Mouse (Mus musculus) neural tube, embryonic 14.5 days (tissue): ENCODE measurements around the gene Taf1d. TPM values are rescaled to one million over a fixed set of nuclear protein-coding genes. Genes with fewer than 3 reads are reported as not detected.

Source experiments
- ATAC-seq: fragments of 200-750 bp; cut with Nextera tagmentation; 2 replicates; pipeline ENCODE4 v1.8.0; 2017; ENCODE audit warnings: low read depth, mild to moderate bottlenecking, moderate TSS enrichment, moderate library complexity
- H3K27ac ChIP-seq: fragments of 300-500 bp; sonication (generic); 2 replicates; pipeline ENCODE4 v1.5.1; 2014; ENCODE audit warnings: low read depth, mild to moderate bottlenecking, control low read depth, low read length, moderate library complexity, mixed read lengths
- H3K27me3 ChIP-seq: fragments of 300-500 bp; sonication (generic); 2 replicates; pipeline ENCODE4 v1.6.1; 2014; ENCODE audit warnings: low read length; ENCODE audit not compliant: control insufficient read depth, insufficient read depth
- H3K36me3 ChIP-seq: fragments of 300-500 bp; sonication (generic); 2 replicates; pipeline ENCODE4 v1.6.1; 2014; ENCODE audit warnings: low read length, mixed read lengths; ENCODE audit not compliant: control insufficient read depth, insufficient read depth
- H3K4me1 ChIP-seq: fragments of 300-500 bp; sonication (generic); 2 replicates; pipeline ENCODE4 v1.6.1; 2014; ENCODE audit warnings: low read length; ENCODE audit not compliant: control insufficient read depth, insufficient read depth
- H3K4me2 ChIP-seq: fragments of 300-500 bp; sonication (generic); 2 replicates; pipeline ENCODE4 v1.6.1; 2014; ENCODE audit warnings: mild to moderate bottlenecking, low read depth, low read length, control low read depth
- H3K4me3 ChIP-seq: fragments of 300-500 bp; sonication (generic); 2 replicates; pipeline ENCODE4 v1.5.1; 2014; ENCODE audit warnings: low read depth, low read length, control low read depth, mixed read lengths
- H3K9ac ChIP-seq: fragments of 300-500 bp; sonication (generic); replicated peaks from 2 replicates; pipeline ENCODE4 v1.6.1; 2014; ENCODE audit warnings: low read depth, mild to moderate bottlenecking, control low read depth, low read length, mixed read lengths
- H3K9me3 ChIP-seq: fragments of 300-500 bp; sonication (generic); 2 replicates; pipeline ENCODE4 v1.6.1; 2016; ENCODE audit warnings: low read length; ENCODE audit not compliant: control insufficient read depth
- WGBS: fragments of 180-500 bp; shearing (Covaris S2); extraction: QIAGEN DNeasy Blood & Tissue Kit; methylation state at CpG from one replicate; pipeline ENCODE4 v1.1.7; 2014; 5-methylcytosine and 5-hydroxymethylcytosine counted together
- polyA plus RNA-seq: library from polyadenylated mRNA; unstranded; fragments of >200 nt; fragmentation: Nextera tagmentation; extraction: Ambion mirVana; gene quantifications from 2 replicates; pipeline ENCODE4 v1.2.1, GENCODE M21; 2014

Taf1d gene
- 48.1 and 49.2 TPM in 2 replicates for polyA plus RNA-seq

DNA sequence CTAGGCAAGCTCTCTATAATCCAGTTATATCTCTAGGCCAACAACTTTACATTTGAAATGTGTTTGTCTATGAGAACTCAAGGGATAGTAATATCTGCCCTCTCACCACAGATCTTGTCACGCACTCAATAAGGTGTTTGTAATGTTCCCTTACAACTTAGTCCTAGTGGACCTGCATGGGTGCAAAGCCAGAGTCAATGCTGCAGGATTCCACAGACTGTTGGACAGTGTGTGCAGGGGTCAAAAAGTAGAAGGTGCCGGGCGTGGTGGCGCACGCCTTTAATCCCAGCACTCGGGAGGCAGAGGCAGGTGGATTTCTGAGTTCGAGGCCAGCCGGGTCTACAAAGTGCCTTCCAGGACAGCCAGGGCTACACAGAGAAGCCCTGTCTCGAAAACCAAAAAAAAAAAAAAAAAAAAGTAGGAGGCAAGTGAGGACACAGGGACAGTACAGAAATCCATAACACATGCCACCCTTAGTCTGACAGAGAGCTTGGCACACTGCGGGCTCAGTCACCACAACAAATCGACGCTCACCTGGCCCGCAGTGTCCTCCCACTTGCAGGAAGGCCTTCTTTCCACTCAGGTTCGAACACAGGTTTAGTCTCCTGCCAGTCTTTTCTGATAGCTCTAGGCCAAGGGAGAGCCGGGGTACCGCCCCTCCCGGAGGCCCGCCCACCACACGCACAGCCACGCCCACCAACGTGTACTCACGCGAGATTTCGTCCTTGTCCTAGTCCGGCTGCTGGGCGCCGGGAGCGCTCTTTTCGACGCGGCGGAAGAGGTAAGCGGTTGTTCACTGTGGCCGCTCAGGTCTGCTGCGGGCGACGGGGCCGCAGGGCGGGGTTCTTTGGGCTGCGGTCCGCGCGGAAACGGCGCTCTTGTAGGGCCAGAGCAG is at the start of gene Taf1d:
TSS of gene Taf1d (plus strand) at position 712 of the 895 bp plus-strand sequence.
- peaks cover 21% of the 10 kb centered on the region for H3K4me1 ChIP-seq
- peak within 1 kb of the TSS; percentile 95 for H3K9ac ChIP-seq
- no peaks in the 10 kb centered on the region for H3K9me3 ChIP-seq
- ATAC-seq: peak; percentile 99
- WGBS: 12% methylated on average over 45 of the region's 45 CpGs
- H3K27me3 ChIP-seq: no peaks in the 10 kb centered on the region
- peaks cover 14% of the 10 kb centered on the region for H3K36me3 ChIP-seq
- peak within 1 kb of the TSS; percentile 91 for H3K4me3 ChIP-seq
- H3K27ac ChIP-seq: peak within 1 kb of the TSS; percentile 87
- peak within 1 kb of the TSS; percentile 94 for H3K4me2 ChIP-seq

DNA sequence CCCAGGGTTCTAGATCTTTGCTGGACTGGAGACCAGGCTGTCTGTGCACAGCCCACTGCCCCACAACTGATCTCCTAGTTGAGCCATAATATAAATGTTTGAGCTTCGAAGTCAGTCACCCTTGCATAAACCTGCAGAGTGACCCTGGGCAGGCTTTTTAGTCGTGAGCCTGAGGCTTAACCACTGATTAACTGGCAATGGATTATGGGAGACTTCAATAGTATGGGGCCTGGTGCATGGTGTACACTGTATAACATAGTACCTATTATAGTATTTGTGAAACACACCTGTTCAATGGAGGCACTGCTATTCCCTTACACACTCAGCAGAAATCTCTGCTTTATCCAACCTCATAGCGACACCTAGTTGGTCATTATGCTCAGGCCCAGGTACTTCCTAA is 49.8 kb upstream of the Taf1d start:
- 82% methylated on average over 3 of the region's 3 CpGs for WGBS
- H3K4me2 ChIP-seq: no peak overlapping the region
- H3K4me3 ChIP-seq: no peak overlapping the region
- H3K27ac ChIP-seq: no peak overlapping the region
- H3K4me1 ChIP-seq: no peaks in the 10 kb centered on the region
- peaks cover under 1% of the 10 kb centered on the region; the same call in 1 of the 2 replicates for H3K36me3 ChIP-seq
- no peak for ATAC-seq
- no peak overlapping the region for H3K9ac ChIP-seq
- H3K27me3 ChIP-seq: no peaks in the 10 kb centered on the region
- no peaks in the 10 kb centered on the region for H3K9me3 ChIP-seq

GRCm38 (mm10) chr9:15261980-15262379 is 44.0 kb upstream of the Taf1d start:
- H3K9me3 ChIP-seq: no peaks in the 10 kb centered on the region
- no peak overlapping the region for H3K4me3 ChIP-seq
- no peaks in the 10 kb centered on the region for H3K4me1 ChIP-seq
- 97% methylated on average over 8 of the region's 8 CpGs for WGBS
- no peak for ATAC-seq
- H3K9ac ChIP-seq: no peak overlapping the region
- peaks cover 50% of the 10 kb centered on the region for H3K36me3 ChIP-seq
- no peak overlapping the region for H3K27ac ChIP-seq
- H3K27me3 ChIP-seq: no peaks in the 10 kb centered on the region
- H3K4me2 ChIP-seq: no peak overlapping the region

DNA sequence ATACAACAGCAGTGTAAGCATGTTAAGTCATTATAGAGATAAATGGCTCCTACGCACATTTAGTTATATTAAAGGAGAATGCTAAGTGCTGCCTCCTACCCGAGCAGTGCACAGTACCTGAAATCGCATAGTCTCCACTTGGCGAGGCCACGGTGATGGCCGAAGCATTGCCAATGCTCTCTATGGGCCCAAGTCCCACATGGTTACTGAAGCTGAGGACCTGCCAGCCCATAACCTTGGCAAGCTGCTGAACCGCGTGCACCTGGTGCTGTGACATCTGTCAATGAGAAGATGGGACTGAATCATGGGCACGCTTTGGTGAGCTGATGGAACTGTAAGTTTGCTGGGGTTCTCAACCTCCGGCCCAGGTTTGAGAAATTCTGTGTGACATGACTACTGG is 42.5 kb upstream of the Taf1d start:
- ATAC-seq: no peak
- 97% methylated on average over 10 of the region's 10 CpGs for WGBS
- Histone ChIP-seq H3K9me3 (no peaks in the 10 kb centered on the region), H3K27ac (no peak overlapping the region), H3K27me3 (no peaks in the 10 kb centered on the region), H3K9ac (no peak overlapping the region), H3K36me3 (peaks cover 54% of the 10 kb centered on the region), H3K4me3 (no peak overlapping the region), H3K4me1 (no peaks in the 10 kb centered on the region), H3K4me2 (no peak overlapping the region)

GRCm38 (mm10) chr9:15273981-15274380 is 32.0 kb upstream of the Taf1d start:
- H3K27me3 ChIP-seq: no peaks in the 10 kb centered on the region
- H3K9ac ChIP-seq: no peak overlapping the region
- H3K9me3 ChIP-seq: no peaks in the 10 kb centered on the region
- peaks cover 6% of the 10 kb centered on the region for H3K4me1 ChIP-seq
- WGBS: 97% methylated on average over 2 of the region's 2 CpGs
- no peak overlapping the region for H3K4me3 ChIP-seq
- ATAC-seq: no peak
- H3K4me2 ChIP-seq: no peak overlapping the region
- no peak overlapping the region for H3K27ac ChIP-seq
- peaks cover 60% of the 10 kb centered on the region for H3K36me3 ChIP-seq

DNA sequence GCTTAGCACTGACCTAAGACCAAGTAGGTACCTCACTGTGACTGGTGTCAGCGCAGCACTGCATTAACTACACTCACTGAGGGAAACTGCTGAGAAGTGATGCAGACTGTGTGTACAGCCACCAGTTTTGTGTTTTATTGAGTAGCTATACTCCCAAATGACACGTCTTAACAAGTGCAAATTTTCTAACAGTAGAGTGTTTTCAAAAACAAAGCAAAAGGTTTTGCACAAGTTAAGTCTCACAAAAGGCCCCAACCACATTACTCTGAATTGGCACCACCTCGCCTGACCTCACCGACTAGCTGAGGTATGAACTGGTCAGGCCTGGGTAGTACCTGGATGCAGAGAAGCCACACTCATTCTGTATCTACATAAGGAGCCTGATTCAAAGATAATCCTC is 29.2 kb upstream of the Taf1d start:
- Histone ChIP-seq H3K9ac (no peak overlapping the region), H3K27me3 (no peaks in the 10 kb centered on the region), H3K4me2 (no peak overlapping the region), H3K9me3 (no peaks in the 10 kb centered on the region), H3K4me1 (peaks cover 15% of the 10 kb centered on the region), H3K36me3 (peaks cover 38% of the 10 kb centered on the region), H3K27ac (no peak overlapping the region), H3K4me3 (no peak overlapping the region)
- WGBS: 94% methylated on average over 4 of the region's 4 CpGs
- no peak for ATAC-seq

- H3K9ac ChIP-seq: no peak overlapping the region; the same call in 1 of the 2 replicates
- no peak overlapping the region for H3K4me2 ChIP-seq
- ATAC-seq: no peak
- H3K27me3 ChIP-seq: no peaks in the 10 kb centered on the region
- H3K4me1 ChIP-seq: peaks cover 15% of the 10 kb centered on the region
- no peak overlapping the region for H3K4me3 ChIP-seq
- H3K27ac ChIP-seq: no peak overlapping the region
- WGBS: 94% methylated on average over 3 of the region's 3 CpGs
- H3K36me3 ChIP-seq: peaks cover 23% of the 10 kb centered on the region
- H3K9me3 ChIP-seq: no peaks in the 10 kb centered on the region
Observed at GRCm38 (mm10) chr9:15278343-15278742, 27.7 kb upstream of the Taf1d start.

DNA sequence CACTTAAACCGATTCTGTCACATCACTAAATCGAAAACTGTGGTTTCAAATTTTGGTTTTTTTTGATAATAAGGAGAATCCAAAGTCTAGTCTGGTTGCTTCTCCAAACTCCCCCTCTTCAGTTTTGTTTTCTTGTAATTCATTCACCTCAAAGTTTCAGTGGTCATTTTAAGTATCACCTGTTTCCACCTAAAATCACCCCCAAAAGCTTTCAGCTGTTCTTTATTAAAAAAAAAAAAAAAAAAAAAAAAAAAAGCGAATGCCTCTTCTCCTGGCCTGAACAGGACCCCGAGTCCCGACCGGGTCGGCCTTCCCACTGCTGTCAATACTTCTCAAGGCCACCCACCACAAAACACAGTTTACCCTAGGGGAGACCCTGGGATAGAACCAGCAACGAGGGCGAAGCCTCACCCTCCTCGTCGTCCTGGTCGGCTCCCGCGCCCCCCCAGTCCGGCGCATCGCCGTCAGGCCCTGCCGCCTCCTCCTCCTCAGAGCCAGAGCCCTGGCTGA is 26.8 kb upstream of the Taf1d start:
- ATAC-seq: no peak
- Histone ChIP-seq H3K4me3 (peak overlapping the region; percentile 85), H3K4me1 (peaks cover 15% of the 10 kb centered on the region), H3K4me2 (peak overlapping the region; percentile 87), H3K9me3 (no peaks in the 10 kb centered on the region), H3K27ac (peak overlapping the region; percentile 82), H3K27me3 (no peaks in the 10 kb centered on the region), H3K36me3 (peaks cover 14% of the 10 kb centered on the region), H3K9ac (peak overlapping the region; percentile 90)
- 10% methylated on average over 19 of the region's 19 CpGs for WGBS
